Mouse (Mus musculus) myocyte (in vitro differentiated cells): ENCODE results near the gene Lrrc2. TPM values are rescaled to one million over a fixed set of nuclear protein-coding genes. Genes with fewer than 3 reads are reported as not detected.

ENCODE experiments used
- H3K27me3 ChIP-seq: one replicate; pipeline ENCODE4 v1.6.1; 2011; ENCODE audit not compliant: control insufficient read depth, insufficient read depth, insufficient read length
- H3K36me3 ChIP-seq: one replicate; pipeline ENCODE4 v1.6.1; 2011; ENCODE audit not compliant: control insufficient read depth, insufficient read depth
- H3K4me2 ChIP-seq: one replicate; pipeline ENCODE4 v1.6.1; 2011; ENCODE audit warnings: low read depth, control low read depth
- H3K4me3 ChIP-seq: one replicate; pipeline ENCODE4 v1.5.1; 2011; ENCODE audit warnings: mild to moderate bottlenecking, control low read depth, moderate library complexity
- H3K79me2 ChIP-seq: one replicate; pipeline ENCODE4 v1.6.1; 2011; ENCODE audit not compliant: control insufficient read depth, insufficient read depth
- H3ac ChIP-seq: one replicate; pipeline ENCODE4 v1.6.1; 2011; ENCODE audit not compliant: control insufficient read depth, insufficient read length
- CEBPB ChIP-seq: IDR thresholded peaks from 2 replicates; pipeline ENCODE4 v1.6.1; 2011; ENCODE audit warnings: mild to moderate bottlenecking, moderate library complexity; ENCODE audit not compliant: poor library complexity, insufficient read depth, severe bottlenecking
- E2F4 ChIP-seq: IDR thresholded peaks from one replicate; pipeline ENCODE4 v1.6.1; 2011; ENCODE audit warnings: mild to moderate bottlenecking, control low read depth, moderate library complexity; ENCODE audit not compliant: insufficient read depth
- MAX ChIP-seq: IDR thresholded peaks from one replicate; pipeline ENCODE4 v1.6.1; 2011; ENCODE audit warnings: low read depth, mild to moderate bottlenecking, control low read depth
- MYOD1 ChIP-seq, 3 experiments: IDR thresholded peaks; one replicate each; pipeline ENCODE4 v1.6.1; 2011; ENCODE audit warnings: control low read depth in 2 of 3, low read depth in 2 of 3, mild to moderate bottlenecking in 2 of 3, moderate library complexity in 1 of 3; ENCODE audit not compliant: insufficient read length in 2 of 3, control insufficient read depth in 1 of 3
- MYOG ChIP-seq, 3 experiments: IDR thresholded peaks; one replicate each; pipeline ENCODE4 v1.6.1; 2011; ENCODE audit warnings: control low read depth in 2 of 3, low read depth in 2 of 3, mild to moderate bottlenecking in 2 of 3; ENCODE audit not compliant: insufficient read length in 2 of 3, control insufficient read depth in 1 of 3, insufficient read depth in 1 of 3
- POLR2A ChIP-seq: IDR thresholded peaks from one replicate; pipeline ENCODE4 v1.6.1; 2011; ENCODE audit warnings: low read depth, mild to moderate bottlenecking, control low read depth, moderate library complexity; ENCODE audit not compliant: insufficient read length
- POLR2AphosphoS2 ChIP-seq: IDR thresholded peaks from one replicate; pipeline ENCODE4 v1.6.1; 2011; ENCODE audit warnings: low read depth, control low read depth; ENCODE audit not compliant: insufficient read length
- REST ChIP-seq: IDR thresholded peaks from one replicate; pipeline ENCODE4 v1.6.1; 2011; ENCODE audit warnings: mild to moderate bottlenecking, control low read depth, moderate library complexity; ENCODE audit not compliant: insufficient read depth, insufficient read length
- SRF ChIP-seq: IDR thresholded peaks from one replicate; pipeline ENCODE4 v1.6.1; 2011; ENCODE audit warnings: low read depth; ENCODE audit not compliant: control insufficient read depth, insufficient read length
- TCF12 ChIP-seq: IDR thresholded peaks from one replicate; pipeline ENCODE4 v1.6.1; 2011; ENCODE audit warnings: mild to moderate bottlenecking, control low read depth; ENCODE audit not compliant: poor library complexity, insufficient read depth, severe bottlenecking
- TCF3 ChIP-seq: IDR thresholded peaks from one replicate; pipeline ENCODE4 v1.6.1; 2011; ENCODE audit warnings: low read depth, control low read depth; ENCODE audit not compliant: insufficient read length
- USF1 ChIP-seq: IDR thresholded peaks from one replicate; pipeline ENCODE4 v1.6.1; 2011; ENCODE audit warnings: low read depth, mild to moderate bottlenecking, control low read depth, moderate library complexity
- polyA plus RNA-seq: library from polyadenylated mRNA; unstranded; fragments of >200 nt; fragmentation: generic; extraction: Trizol; gene quantifications from one replicate; pipeline ENCODE4 v1.2.1, GENCODE M21; 2012; ENCODE audit warnings: missing spikeins

The Lrrc2 gene
- polyA plus RNA-seq, 1 experiment = 0.49 TPM

DNA sequence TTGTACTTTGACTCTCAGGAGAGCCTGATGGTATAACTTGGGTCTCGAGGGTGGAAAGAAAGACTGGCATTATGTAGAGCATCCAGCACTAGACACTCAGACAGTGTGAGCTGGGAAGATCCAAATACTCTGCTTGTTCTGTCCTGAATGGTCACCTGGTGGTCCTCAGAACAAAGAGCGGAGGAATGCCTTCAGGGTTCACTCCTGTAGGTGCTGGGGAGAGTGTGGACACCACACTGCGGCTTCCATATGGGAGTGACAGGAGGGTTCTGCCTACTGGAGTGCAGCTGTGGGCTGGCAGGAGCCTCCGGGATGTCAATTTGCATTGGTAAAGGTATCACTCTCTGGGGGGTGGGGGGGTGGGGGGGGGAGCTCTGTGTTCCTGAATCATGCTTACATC lies 31.0 kb downstream of the Lrrc2 start:
- Histone ChIP-seq H3K36me3 (no peaks in the 10 kb centered on the region), H3K4me2 (no peak overlapping the region), H3K4me3 (no peak overlapping the region), H3K27me3 (no peaks in the 10 kb centered on the region), H3K79me2 (no peaks in the 10 kb centered on the region), H3ac (no peak overlapping the region)
- TF ChIP-seq REST (no peak), MYOD1 (IDR thresholded peaks at IDR 0.05; ENCODE audit: control insufficient read depth in 1 of 3, insufficient read length in 2 of 3, low read depth in 2 of 3) (no peak), POLR2A (no peak), SRF (no peak), USF1 (no peak)

DNA sequence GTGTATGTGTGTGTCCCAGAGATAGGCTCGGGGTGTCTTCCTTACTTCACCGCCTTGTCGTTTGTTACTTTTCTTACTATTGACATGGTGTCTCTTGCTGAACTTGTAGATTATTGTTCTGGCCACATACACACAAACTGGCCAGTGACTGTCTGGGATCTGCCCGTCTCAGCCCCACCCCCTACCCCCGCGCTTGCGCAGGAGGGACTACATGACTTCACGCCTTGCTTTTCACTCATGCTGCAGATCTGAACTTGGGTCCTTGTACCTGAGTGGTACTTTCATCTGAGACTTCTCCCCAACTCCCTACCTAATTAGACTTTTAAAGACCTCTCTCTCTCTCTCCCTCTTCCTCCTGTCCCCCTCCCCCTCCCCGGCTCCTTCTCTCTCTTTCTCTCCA lies 32.8 kb downstream of the Lrrc2 start:
- Histone ChIP-seq H3K4me2 (no peak overlapping the region), H3K27me3 (no peaks in the 10 kb centered on the region), H3ac (no peak overlapping the region), H3K36me3 (no peaks in the 10 kb centered on the region), H3K4me3 (no peak overlapping the region), H3K79me2 (no peaks in the 10 kb centered on the region)
- no peak for TF ChIP-seq CEBPB
- TF ChIP-seq E2F4 = no peak
- no peak for TF ChIP-seq TCF3
- no peak for TF ChIP-seq REST
- no peak for TF ChIP-seq MYOG (IDR thresholded peaks at IDR 0.05; ENCODE audit: control insufficient read depth in 1 of 3, insufficient read depth in 1 of 3, insufficient read length in 2 of 3, low read depth in 2 of 3)
- TF ChIP-seq TCF12 = no peak
- no peak for TF ChIP-seq MYOD1 (IDR thresholded peaks at IDR 0.05; ENCODE audit: control insufficient read depth in 1 of 3, insufficient read length in 2 of 3, low read depth in 2 of 3)
- TF ChIP-seq POLR2AphosphoS2 = no peak
- no peak for TF ChIP-seq SRF
- no peak for TF ChIP-seq POLR2A
- TF ChIP-seq MAX = no peak
- no peak for TF ChIP-seq USF1

DNA sequence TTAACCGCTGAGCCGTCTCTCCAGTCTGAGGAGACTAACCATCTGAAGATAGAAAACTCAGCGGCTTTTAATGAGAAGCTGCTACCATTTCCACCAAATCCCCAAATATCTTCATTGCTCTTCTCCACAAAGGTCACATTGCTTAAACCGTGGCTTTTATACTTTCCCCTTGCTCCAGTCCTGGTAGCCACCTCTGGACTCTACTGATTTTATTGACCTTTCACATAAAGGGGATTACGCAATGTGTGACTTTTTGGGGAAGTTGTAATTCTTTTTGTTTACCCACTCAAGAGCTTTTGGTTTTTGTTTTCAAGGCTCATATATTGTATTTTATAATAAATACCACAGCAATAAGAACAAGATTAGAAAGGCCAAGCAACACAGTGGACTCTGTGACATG lies 34.2 kb downstream of the Lrrc2 start:
- Histone ChIP-seq H3K36me3 (no peaks in the 10 kb centered on the region), H3K79me2 (no peaks in the 10 kb centered on the region), H3ac (no peak overlapping the region), H3K27me3 (no peaks in the 10 kb centered on the region), H3K4me3 (no peak overlapping the region), H3K4me2 (no peak overlapping the region)
- TF ChIP-seq CEBPB = no peak
- TF ChIP-seq USF1 = no peak
- TF ChIP-seq E2F4 = no peak

DNA sequence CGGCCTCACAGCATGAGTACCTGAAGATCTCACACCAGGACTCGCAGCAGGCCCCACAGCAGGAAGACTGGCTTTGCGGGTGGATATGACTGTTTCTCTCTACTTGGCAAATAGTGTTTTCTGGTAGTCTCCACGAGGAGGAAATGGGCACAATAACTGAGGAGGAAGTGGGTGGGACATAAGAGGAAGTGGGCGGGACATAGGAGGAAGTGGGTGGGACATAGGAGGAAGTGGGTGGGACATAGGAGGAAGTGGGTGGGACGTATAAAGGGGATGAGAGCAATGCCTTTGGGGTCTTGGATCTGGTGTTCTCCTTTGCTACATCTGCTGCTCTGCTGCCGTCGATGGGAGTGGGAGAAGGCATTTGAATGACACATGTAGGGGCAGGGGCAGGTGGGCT lies 34.6 kb downstream of the Lrrc2 start:
- H3K4me2 ChIP-seq = no peak overlapping the region
- H3K4me3 ChIP-seq = no peak overlapping the region
- no peak for TF ChIP-seq E2F4
- no peak for TF ChIP-seq USF1
- no peaks in the 10 kb centered on the region for H3K36me3 ChIP-seq
- no peaks in the 10 kb centered on the region for H3K27me3 ChIP-seq
- H3ac ChIP-seq = no peak overlapping the region
- no peaks in the 10 kb centered on the region for H3K79me2 ChIP-seq

DNA sequence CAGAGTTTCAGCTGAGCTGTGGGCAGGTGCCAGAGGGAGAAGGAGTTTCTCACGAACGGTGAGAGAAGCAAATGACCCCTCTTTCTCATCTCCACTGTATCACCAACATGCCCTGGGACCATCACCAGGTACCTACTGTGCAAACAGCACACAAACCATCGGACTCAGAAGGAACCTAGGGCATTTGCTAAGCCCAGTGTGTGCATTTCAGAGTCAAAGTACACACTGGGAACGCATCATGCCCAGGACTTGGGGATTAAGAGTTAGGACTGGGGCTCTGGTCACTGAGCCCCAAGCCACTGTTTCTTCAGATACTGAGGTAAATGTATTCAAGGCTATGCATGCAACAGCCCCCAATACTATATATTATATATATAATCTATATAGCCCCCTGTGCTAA lies 36.0 kb downstream of the Lrrc2 start:
- Histone ChIP-seq H3ac (no peak overlapping the region), H3K27me3 (peaks cover 7% of the 10 kb centered on the region), H3K36me3 (no peaks in the 10 kb centered on the region), H3K4me3 (no peak overlapping the region), H3K79me2 (no peaks in the 10 kb centered on the region), H3K4me2 (no peak overlapping the region)
- TF ChIP-seq TCF3 (no peak), E2F4 (no peak), POLR2A (no peak), MAX (no peak), TCF12 (no peak), CEBPB (no peak), USF1 (no peak), MYOD1 (IDR thresholded peaks at IDR 0.05; ENCODE audit: control insufficient read depth in 1 of 3, insufficient read length in 2 of 3, low read depth in 2 of 3) (no peak), MYOG (IDR thresholded peaks at IDR 0.05; ENCODE audit: control insufficient read depth in 1 of 3, insufficient read depth in 1 of 3, insufficient read length in 2 of 3, low read depth in 2 of 3) (no peak), SRF (no peak), REST (no peak), POLR2AphosphoS2 (no peak)

DNA sequence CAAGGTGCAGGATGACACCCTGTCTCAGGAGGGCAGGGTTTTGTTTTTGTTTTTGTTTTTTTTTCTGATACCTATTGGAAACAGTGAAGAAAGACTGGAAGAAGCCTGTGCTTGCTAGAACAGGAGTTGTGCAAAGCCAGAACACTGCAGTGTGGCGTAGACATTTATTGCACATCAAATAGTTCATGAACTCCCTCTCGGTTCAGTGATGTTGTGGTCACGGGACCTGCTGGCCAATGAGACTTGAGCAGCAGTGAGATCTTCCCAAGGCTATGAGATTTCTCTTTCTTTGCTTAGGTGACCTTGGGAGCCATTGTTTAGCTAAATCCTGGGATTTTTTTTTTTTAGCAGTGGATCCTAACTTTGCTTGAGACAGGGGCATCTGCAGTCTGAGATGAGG lies 36.7 kb downstream of the Lrrc2 start:
- H3K4me2 ChIP-seq = no peak overlapping the region
- H3K79me2 ChIP-seq = no peaks in the 10 kb centered on the region
- H3K4me3 ChIP-seq = no peak overlapping the region
- H3K27me3 ChIP-seq = peaks cover 8% of the 10 kb centered on the region
- no peak overlapping the region for H3ac ChIP-seq
- no peak for TF ChIP-seq REST
- TF ChIP-seq POLR2A = no peak
- TF ChIP-seq TCF3 = no peak
- TF ChIP-seq MYOG (IDR thresholded peaks at IDR 0.05; ENCODE audit: control insufficient read depth in 1 of 3, insufficient read depth in 1 of 3, insufficient read length in 2 of 3, low read depth in 2 of 3) = no peak
- TF ChIP-seq MYOD1 (IDR thresholded peaks at IDR 0.05; ENCODE audit: control insufficient read depth in 1 of 3, insufficient read length in 2 of 3, low read depth in 2 of 3) = no peak
- TF ChIP-seq E2F4 = no peak
- no peak for TF ChIP-seq MAX
- no peak for TF ChIP-seq TCF12
- no peak for TF ChIP-seq SRF
- TF ChIP-seq POLR2AphosphoS2 = no peak
- TF ChIP-seq USF1 = no peak
- TF ChIP-seq CEBPB = no peak
- H3K36me3 ChIP-seq = no peaks in the 10 kb centered on the region
